Mouse (Mus musculus): ENCODE measurements around the gene Casp14. TPM values are rescaled to one million over a fixed set of nuclear protein-coding genes. Genes with fewer than 3 reads are reported as not detected.
"Not testable (repeated sequence)": the region's sequence is repeated elsewhere in the genome, so short reads cannot be mapped to it uniquely, and the experiment has no call there.

Casp14 gene
- total RNA-seq, 1 experiment from 2014 or later, result not detected

DNA sequence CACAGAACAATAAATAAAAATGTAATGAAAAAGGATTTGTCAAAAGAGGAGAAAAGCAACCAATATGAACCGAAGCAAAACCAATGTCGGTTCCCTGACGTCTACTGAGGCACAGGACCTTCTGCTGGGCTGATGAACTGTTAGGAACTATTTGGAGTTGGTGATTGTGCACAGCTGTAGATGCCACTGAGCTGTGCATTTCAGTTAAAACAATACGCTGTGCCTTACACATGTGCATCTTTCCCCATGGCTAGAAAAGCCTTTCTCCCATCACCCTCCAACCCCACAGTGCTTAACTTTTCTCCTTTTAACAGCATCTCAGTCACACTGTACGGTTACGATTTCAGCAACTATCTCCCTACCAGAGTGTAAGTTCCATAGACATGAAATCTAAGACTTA lies 28.1 kb downstream of the Casp14 start:
- no peak for ATAC-seq (ENCODE audit: extremely low read depth, insufficient number of reproducible peaks, low FRiP score, poor library complexity, severe bottlenecking)

DNA sequence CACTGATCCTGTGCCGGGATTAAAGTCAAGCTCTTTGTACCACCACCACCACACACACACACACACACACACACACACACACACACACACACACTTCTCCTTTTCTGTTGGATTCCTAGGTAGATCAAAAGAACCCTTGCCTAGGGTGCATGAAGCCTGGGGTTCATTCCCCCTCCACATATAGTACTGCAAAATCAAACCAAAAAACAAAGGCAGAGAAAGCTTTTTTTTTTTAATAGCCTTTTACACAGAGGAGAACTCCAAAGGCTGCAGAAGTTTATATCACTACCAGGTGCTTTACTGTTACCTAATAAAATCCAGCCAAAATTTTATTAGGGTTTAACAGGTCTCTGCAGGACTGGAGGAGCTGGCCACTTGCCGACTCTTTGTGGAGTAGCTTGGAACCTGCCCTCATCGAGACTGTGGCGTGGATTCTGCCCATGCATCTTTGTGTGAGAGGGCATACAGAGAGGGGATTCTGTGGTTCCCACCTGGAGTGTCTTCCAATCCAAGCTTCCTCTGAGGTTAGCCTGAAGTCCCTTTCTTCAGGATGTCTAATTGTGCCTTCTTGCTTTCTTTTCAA lies 31.0 kb downstream of the Casp14 start:
- no peak for ATAC-seq (ENCODE audit: extremely low read depth, insufficient number of reproducible peaks, low FRiP score, poor library complexity, severe bottlenecking)

DNA sequence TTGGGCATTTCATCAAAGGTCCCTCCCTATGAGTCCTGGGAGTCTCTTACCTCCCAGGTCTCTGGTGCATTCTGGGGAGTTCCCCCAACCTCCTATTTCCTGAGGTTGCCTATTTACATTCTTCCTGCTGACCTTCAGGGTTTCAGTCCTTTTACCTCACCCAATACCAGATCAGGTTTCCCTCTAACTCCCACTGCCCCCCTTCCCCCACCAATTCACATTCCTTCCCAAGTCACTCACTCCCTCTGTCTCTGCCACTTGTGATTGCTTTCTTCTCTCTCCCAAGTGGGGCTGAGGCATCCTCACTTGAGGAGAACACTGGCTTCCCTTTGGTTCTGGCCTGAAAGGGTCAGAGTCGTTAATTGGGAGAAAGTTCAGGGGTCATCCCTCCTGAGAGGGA lies 48.0 kb downstream of the Casp14 start:
- not testable (repeated sequence) for ATAC-seq (ENCODE audit: extremely low read depth, insufficient number of reproducible peaks, low FRiP score, poor library complexity, severe bottlenecking)

DNA sequence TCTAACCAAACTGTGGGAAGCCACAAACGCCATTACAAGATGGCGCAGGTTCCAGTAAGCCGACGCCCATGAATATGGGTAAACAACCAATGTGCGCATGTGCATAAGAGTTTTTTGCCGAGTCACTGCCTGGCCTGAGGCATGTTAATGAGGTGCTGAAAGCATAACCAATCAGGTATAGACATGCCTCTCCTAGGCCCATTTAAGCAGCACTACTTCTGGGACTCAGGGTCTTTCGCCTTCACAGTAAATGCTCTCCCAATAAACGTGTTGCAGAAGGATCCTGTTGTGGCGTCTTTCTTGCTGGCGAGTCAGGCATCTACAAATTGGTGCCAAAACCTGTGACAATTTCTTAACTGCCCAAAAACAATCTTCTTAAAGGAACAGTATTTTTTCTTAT lies 51.4 kb downstream of the Casp14 start:
- ATAC-seq (ENCODE audit: extremely low read depth, insufficient number of reproducible peaks, low FRiP score, poor library complexity, severe bottlenecking), result not testable (repeated sequence)

DNA sequence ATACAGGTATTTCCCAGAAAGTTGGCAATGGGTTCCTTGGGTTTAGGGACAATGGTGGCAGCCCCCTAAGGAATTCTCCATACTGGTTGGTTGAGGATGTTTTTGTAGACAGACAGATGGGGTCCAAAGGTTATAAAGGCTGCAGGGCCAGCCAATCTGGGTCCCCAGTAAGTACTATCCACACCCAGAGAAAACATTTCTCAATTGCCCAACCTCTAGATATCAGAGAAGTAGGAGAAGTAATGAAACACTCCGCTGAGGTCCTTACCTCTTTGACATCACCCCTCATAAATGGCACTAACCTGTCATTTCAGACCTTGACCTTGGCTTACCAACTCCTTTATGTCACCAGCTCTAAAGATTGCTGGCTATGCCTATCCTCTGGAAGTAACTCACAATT lies 53.5 kb downstream of the Casp14 start:
- ATAC-seq (ENCODE audit: extremely low read depth, insufficient number of reproducible peaks, low FRiP score, poor library complexity, severe bottlenecking), result no peak

Other genes with a start within 250 kb of the Casp14 start
- gene Olfr1358, start 200.9 kb downstream of the Casp14 start, total RNA-seq (2017), result not detected in 2 replicates
- 11.9 and 20.5 TPM in 2 replicates for gene Ilvbl, start 143.9 kb downstream of the Casp14 start, total RNA-seq (2017)
- gene Syde1, start 126.3 kb downstream of the Casp14 start, total RNA-seq (2017), result 0.58 and 1.5 TPM in 2 replicates
- not detected in 2 replicates for gene Olfr1357, start 100.2 kb downstream of the Casp14 start, total RNA-seq (2017)
- gene Ccdc105, start 34.8 kb upstream of the Casp14 start, total RNA-seq (2017), result not detected in 2 replicates
- not detected in 2 replicates for gene Slc1a6, start 62.2 kb upstream of the Casp14 start, total RNA-seq (2017)
- gene Olfr1356, start 133.9 kb upstream of the Casp14 start, total RNA-seq (2017), result not detected in 2 replicates
- gene Olfr1355, start 157.2 kb upstream of the Casp14 start, total RNA-seq (2017), result not detected in 2 replicates
- not detected in 2 replicates for gene Olfr1354, start 194.9 kb upstream of the Casp14 start, total RNA-seq (2017)
- not detected in 2 replicates for gene Olfr8, start 232.3 kb upstream of the Casp14 start, total RNA-seq (2017)
- gene Olfr1353, start 245.0 kb upstream of the Casp14 start, total RNA-seq (2017), result not detected in 2 replicates

Data from neutrophil, adult 5-6 weeks (primary cell).